Mouse (Mus musculus) heart, embryonic 12.5 days (tissue): Measurements from ENCODE around the gene Mast1. TPM values are rescaled to one million over a fixed set of nuclear protein-coding genes. Genes with fewer than 3 reads are reported as not detected.
A peak's percentile ranks its signal among the peaks of the same experiment; 100 is the strongest.

Experiments used
- ATAC-seq: fragments of 200-750 bp; cut with Nextera tagmentation; 2 replicates; pipeline ENCODE4 v1.8.0; 2017; ENCODE audit warnings: moderate TSS enrichment, moderate library complexity; ENCODE audit not compliant: insufficient number of reproducible peaks, low FRiP score
- H3K27ac ChIP-seq: fragments of 300-500 bp; sonication (generic); 2 replicates; pipeline ENCODE4 v1.5.1; 2016; ENCODE audit warnings: mild to moderate bottlenecking, moderate library complexity; ENCODE audit not compliant: poor library complexity, severe bottlenecking
- H3K27me3 ChIP-seq: fragments of 300-500 bp; sonication (generic); replicated peaks from 2 replicates; pipeline ENCODE4 v1.6.1; 2016; ENCODE audit warnings: mild to moderate bottlenecking, moderate library complexity
- H3K36me3 ChIP-seq: fragments of 300-500 bp; sonication (generic); 2 replicates; pipeline ENCODE4 v1.6.1; 2016; ENCODE audit warnings: mild to moderate bottlenecking, moderate library complexity
- H3K4me1 ChIP-seq: fragments of 300-500 bp; sonication (generic); replicated peaks from 2 replicates; pipeline ENCODE4 v1.6.1; 2016; ENCODE audit warnings: mild to moderate bottlenecking
- H3K4me2 ChIP-seq: fragments of 300-500 bp; sonication (generic); 2 replicates; pipeline ENCODE4 v1.6.1; 2016; ENCODE audit warnings: mild to moderate bottlenecking, moderate library complexity
- H3K4me3 ChIP-seq: fragments of 300-500 bp; sonication (generic); 2 replicates; pipeline ENCODE4 v1.5.1; 2016; ENCODE audit warnings: mild to moderate bottlenecking
- H3K9ac ChIP-seq: fragments of 300-500 bp; sonication (generic); 2 replicates; pipeline ENCODE4 v1.6.1; 2016; ENCODE audit warnings: mild to moderate bottlenecking, moderate library complexity
- H3K9me3 ChIP-seq: fragments of 300-500 bp; sonication (generic); replicated peaks from 2 replicates; pipeline ENCODE4 v1.6.1; 2016; ENCODE audit warnings: mild to moderate bottlenecking, moderate library complexity
- WGBS: fragments of 180-500 bp; shearing (Covaris S2); methylation state at CpG from one replicate; pipeline ENCODE4 v1.1.7; 2016; 5-methylcytosine and 5-hydroxymethylcytosine counted together
- polyA plus RNA-seq: library from polyadenylated mRNA; unstranded; fragments of >200 nt; fragmentation: Nextera tagmentation; extraction: Ambion mirVana; gene quantifications from 2 replicates; pipeline ENCODE4 v1.2.1, GENCODE M21; 2016

Gene Mast1
- polyA plus RNA-seq, 1 experiment from 2014 or later: 0.24 TPM

GRCm38 (mm10) chr8:84936041-84936961 is 858 bp downstream of the Mast1 start:
- Histone ChIP-seq H3K36me3 (no peaks in the 10 kb centered on the region), H3K4me2 (peak overlapping the region; percentile 74), H3K4me1 (peaks cover 12% of the 10 kb centered on the region), H3K9ac (peak overlapping the region; percentile 69), H3K9me3 (no peaks in the 10 kb centered on the region), H3K4me3 (peak overlapping the region; percentile 46), H3K27ac (no peak overlapping the region), H3K27me3 (peaks cover 86% of the 10 kb centered on the region)
- WGBS: 24% methylated on average over 23 of the region's 23 CpGs
- no peak for ATAC-seq

GRCm38 (mm10) chr8:84935489-84935888 is 1.7 kb downstream of the Mast1 start:
- 4% methylated on average over 14 of the region's 14 CpGs for WGBS
- Histone ChIP-seq H3K27me3 (peaks cover 85% of the 10 kb centered on the region), H3K9me3 (no peaks in the 10 kb centered on the region), H3K36me3 (no peaks in the 10 kb centered on the region), H3K9ac (no peak overlapping the region), H3K4me2 (no peak overlapping the region), H3K4me3 (no peak overlapping the region), H3K27ac (no peak overlapping the region), H3K4me1 (peaks cover 12% of the 10 kb centered on the region)
- ATAC-seq: no peak

DNA sequence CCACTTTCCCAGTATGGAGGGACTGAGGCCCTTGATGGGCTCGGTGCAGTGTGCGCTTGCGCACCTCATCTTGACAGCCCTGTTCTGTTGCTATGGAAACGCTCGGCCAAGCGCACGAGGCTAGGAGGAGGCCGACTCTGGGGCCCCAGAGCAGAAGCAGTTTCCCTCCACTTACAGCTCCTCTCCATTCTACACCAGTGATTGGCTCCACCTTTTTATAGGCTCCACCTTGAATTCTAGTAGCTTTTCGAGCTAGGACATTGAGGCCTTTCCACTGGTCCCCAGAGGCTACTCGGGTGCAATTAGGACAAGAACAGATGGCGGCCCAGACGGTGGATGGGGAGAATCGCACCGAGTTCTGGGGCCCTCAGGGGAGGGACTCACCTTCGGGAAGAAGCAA is 2.3 kb downstream of the Mast1 start:
- Histone ChIP-seq H3K27ac (no peak overlapping the region), H3K4me2 (no peak overlapping the region), H3K27me3 (peaks cover 88% of the 10 kb centered on the region), H3K4me1 (peaks cover 12% of the 10 kb centered on the region), H3K9ac (no peak overlapping the region), H3K36me3 (no peaks in the 10 kb centered on the region), H3K9me3 (no peaks in the 10 kb centered on the region), H3K4me3 (no peak overlapping the region)
- WGBS: 3% methylated on average over 15 of the region's 15 CpGs
- ATAC-seq: no peak

DNA sequence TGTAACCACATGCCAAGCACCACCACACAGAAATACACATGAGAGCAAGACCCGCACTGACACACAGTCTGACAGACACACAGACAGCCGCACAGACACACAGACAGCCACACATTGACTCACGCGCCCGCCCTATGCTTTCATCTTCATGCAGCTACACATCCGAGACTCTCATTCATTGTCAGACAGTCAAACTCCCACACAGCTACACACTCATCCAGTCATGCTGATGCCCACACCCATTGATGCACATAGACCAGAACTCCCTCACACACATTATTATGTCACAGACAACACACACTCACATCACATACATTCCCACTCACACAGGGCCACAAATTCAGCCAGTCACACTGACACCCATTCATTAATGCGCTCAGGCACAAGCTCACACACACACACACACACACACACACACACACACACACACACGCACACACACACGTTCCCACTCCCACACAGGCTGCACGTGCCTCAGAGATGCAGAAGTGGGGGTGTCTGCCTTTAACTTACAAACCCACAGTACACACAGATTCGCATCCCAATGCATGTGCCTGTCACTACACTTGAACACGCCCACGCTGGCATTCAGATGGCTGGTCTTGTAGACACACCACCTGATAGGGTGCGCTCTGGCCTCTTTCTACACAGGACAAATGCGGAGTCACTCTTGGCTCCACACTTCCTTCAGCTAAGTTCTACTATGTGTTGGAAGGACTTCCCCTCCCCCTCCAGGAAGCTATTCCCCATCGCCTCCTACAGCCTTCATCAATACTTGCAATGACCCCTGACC is 3.2 kb downstream of the Mast1 start:
- Histone ChIP-seq H3K4me2 (no peak overlapping the region), H3K9ac (no peak overlapping the region), H3K27me3 (peaks cover 93% of the 10 kb centered on the region), H3K36me3 (no peaks in the 10 kb centered on the region), H3K4me1 (peaks cover 15% of the 10 kb centered on the region), H3K9me3 (no peaks in the 10 kb centered on the region), H3K4me3 (no peak overlapping the region), H3K27ac (no peak overlapping the region)
- WGBS: 75% methylated on average over 16 of the region's 16 CpGs
- no peak for ATAC-seq

DNA sequence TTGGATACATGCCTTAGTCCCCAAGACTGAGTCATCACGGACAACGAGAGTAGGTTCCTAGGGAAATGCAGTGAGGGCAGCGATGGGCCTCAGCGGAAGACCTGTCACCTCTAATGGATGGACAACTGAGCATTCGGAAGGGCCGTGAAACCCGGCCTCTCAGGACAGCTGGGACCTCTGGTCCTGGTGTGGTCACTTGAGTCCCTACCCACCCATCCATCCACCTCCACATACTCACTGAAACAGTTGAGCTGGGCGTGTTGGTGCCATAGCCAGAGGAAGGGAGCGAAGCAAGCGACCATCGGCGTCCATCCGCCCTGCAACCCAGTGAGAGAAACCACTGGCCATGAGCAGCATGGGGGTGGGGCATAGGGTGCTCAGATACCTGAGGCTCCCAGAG is 6.6 kb downstream of the Mast1 start:
- Histone ChIP-seq H3K36me3 (no peaks in the 10 kb centered on the region), H3K27me3 (peaks cover 87% of the 10 kb centered on the region), H3K27ac (no peak overlapping the region), H3K9me3 (no peaks in the 10 kb centered on the region), H3K4me2 (no peak overlapping the region), H3K9ac (no peak overlapping the region), H3K4me3 (no peak overlapping the region), H3K4me1 (peaks cover 11% of the 10 kb centered on the region; the same call in 1 of the 2 replicates)
- WGBS: 79% methylated on average over 13 of the region's 13 CpGs
- ATAC-seq: no peak

GRCm38 (mm10) chr8:84928456-84929306 is 8.5 kb downstream of the Mast1 start:
- no peaks in the 10 kb centered on the region for H3K36me3 ChIP-seq
- peak; percentile 64; the same call in 1 of the 2 replicates for ATAC-seq
- H3K4me3 ChIP-seq: peak overlapping the region; percentile 42
- no peaks in the 10 kb centered on the region for H3K9me3 ChIP-seq
- H3K4me1 ChIP-seq: 0 out of 2 replicates have a peak, but pooled peaks cover 9% of the 10 kb centered on the region
- peaks cover 86% of the 10 kb centered on the region for H3K27me3 ChIP-seq
- no peak overlapping the region for H3K27ac ChIP-seq
- peak overlapping the region; percentile 69 for H3K4me2 ChIP-seq
- WGBS: 4% methylated on average over 51 of the region's 52 CpGs
- H3K9ac ChIP-seq: peak overlapping the region; percentile 21; the same call in 1 of the 2 replicates

DNA sequence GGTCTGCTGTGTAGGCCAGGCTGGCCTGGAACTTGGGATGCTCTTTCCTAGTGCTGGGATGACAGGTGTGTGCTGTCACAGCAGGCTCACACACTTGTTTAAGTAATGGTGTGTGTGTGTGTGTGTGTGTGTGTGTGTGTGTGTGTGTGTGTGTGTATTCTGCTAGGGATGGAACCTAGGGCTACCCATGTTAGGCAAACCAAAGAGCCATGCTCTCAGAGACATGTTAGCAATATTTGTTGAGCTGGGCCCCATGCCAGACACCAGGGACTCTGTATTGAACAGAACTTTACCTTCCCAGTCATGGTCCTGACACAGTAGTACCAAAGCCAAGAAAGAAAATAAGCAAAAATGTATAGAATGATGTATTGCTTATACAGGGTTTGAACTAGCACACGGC is 9.6 kb downstream of the Mast1 start:
- Histone ChIP-seq H3K27me3 (peaks cover 84% of the 10 kb centered on the region), H3K36me3 (no peaks in the 10 kb centered on the region), H3K4me1 (0 out of 2 replicates have a peak, but pooled peaks cover 9% of the 10 kb centered on the region), H3K9ac (no peak overlapping the region), H3K4me2 (no peak overlapping the region), H3K9me3 (no peaks in the 10 kb centered on the region), H3K27ac (no peak overlapping the region), H3K4me3 (no peak overlapping the region)
- WGBS: 68% methylated on average over 1 of the region's 1 CpGs
- no peak for ATAC-seq

DNA sequence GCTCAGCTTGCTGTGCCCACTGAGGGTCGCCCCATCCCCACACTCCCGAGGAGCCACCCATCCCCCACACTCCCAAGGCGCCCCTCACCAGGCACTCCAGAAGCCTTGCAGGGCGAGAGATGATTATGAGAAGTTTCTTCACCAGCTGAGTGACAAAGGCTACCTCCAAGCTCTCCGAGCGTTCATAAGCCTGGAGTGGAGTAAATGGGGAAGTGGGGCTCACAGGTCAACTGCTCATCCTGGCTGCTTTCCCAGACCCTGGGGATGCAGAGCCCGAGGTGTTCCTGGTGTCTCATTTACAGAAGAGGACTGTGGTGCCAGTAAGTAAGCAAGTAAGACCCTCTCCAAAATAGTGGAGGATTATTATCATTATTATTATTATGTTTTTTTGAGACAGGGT is 11.6 kb downstream of the Mast1 start:
- H3K4me3 ChIP-seq: no peak overlapping the region
- H3K9me3 ChIP-seq: no peaks in the 10 kb centered on the region
- ATAC-seq: no peak
- 59% methylated on average over 7 of the region's 7 CpGs for WGBS
- H3K36me3 ChIP-seq: no peaks in the 10 kb centered on the region
- peaks cover 76% of the 10 kb centered on the region for H3K27me3 ChIP-seq
- peaks cover 13% of the 10 kb centered on the region; the same call in 1 of the 2 replicates for H3K4me1 ChIP-seq
- no peak overlapping the region for H3K27ac ChIP-seq
- H3K4me2 ChIP-seq: no peak overlapping the region
- H3K9ac ChIP-seq: no peak overlapping the region

- Histone ChIP-seq H3K4me3 (no peak overlapping the region), H3K4me1 (peaks cover 5% of the 10 kb centered on the region; the same call in 1 of the 2 replicates), H3K27ac (no peak overlapping the region), H3K27me3 (peaks cover 80% of the 10 kb centered on the region), H3K9ac (no peak overlapping the region), H3K36me3 (no peaks in the 10 kb centered on the region), H3K4me2 (no peak overlapping the region), H3K9me3 (no peaks in the 10 kb centered on the region)
- ATAC-seq: no peak
- WGBS: 52% methylated on average over 2 of the region's 2 CpGs
Observed at GRCm38 (mm10) chr8:84921596-84921995, 15.6 kb downstream of the Mast1 start.

GRCm38 (mm10) chr8:84918646-84919045 is 18.5 kb downstream of the Mast1 start:
- H3K4me1 ChIP-seq: peaks cover 5% of the 10 kb centered on the region; the same call in 1 of the 2 replicates
- H3K9me3 ChIP-seq: 0 out of 2 replicates have a peak, but pooled peaks cover 4% of the 10 kb centered on the region
- H3K4me2 ChIP-seq: no peak overlapping the region
- H3K9ac ChIP-seq: no peak overlapping the region
- no peaks in the 10 kb centered on the region for H3K36me3 ChIP-seq
- ATAC-seq: no peak
- WGBS: 89% methylated on average over 15 of the region's 15 CpGs
- no peak overlapping the region for H3K27ac ChIP-seq
- no peak overlapping the region for H3K4me3 ChIP-seq
- H3K27me3 ChIP-seq: peaks cover 82% of the 10 kb centered on the region
